Mouse (Mus musculus): ENCODE measurements at regions not wholly inside any gene's neighbourhood (a gene's known extent, or its start where the extent isn't known, plus 50 kb on each side); places are given as distances from the start of the nearest gene placed in this dataset. TPM values are rescaled to one million over a fixed set of nuclear protein-coding genes. Genes with fewer than 3 reads are reported as not detected.
A peak's percentile ranks its signal among the peaks of the same experiment; 100 is the strongest.

- ATAC-seq (ENCODE audit: low read depth) (no peak), DNase-seq (ENCODE audit: low spot score) (peak; percentile 22)
- Histone ChIP-seq H3K36me3 (ENCODE audit: control insufficient read depth, insufficient read depth, low read length) (no peaks in the 10 kb centered on the region), H3K4me2 (ENCODE audit: low read depth, low read length) (no peak overlapping the region), H3K4me3 (ENCODE audit: low read depth, low read length) (no peak overlapping the region), H3K27me3 (replicated peaks; ENCODE audit: control insufficient read depth, insufficient read depth, low read length) (no peaks in the 10 kb centered on the region), H3K4me1 (ENCODE audit: control insufficient read depth, insufficient read depth, low read length) (no peaks in the 10 kb centered on the region), H3K9ac (ENCODE audit: low read depth, low read length) (no peak overlapping the region), H3K9me3 (ENCODE audit: control insufficient read depth, low read length) (no peaks in the 10 kb centered on the region), H3K27ac (replicated peaks; ENCODE audit: low read depth, low read length) (no peak overlapping the region)
- WGBS: 27% methylated on average over 5 of the region's 5 CpGs
These were observed 625.8 kb upstream of the Gm597 start for GRCm38 (mm10) chr1:29405807-29406206.

- H3K27ac ChIP-seq (replicated peaks; ENCODE audit: low read depth, low read length): no peak overlapping the region
- DNase-seq (ENCODE audit: low spot score): no peak
These were observed 624.1 kb upstream of the Gm597 start for GRCm38 (mm10) chr1:29404139-29404538.

GRCm38 (mm10) chr1:29363783-29364182 lies 583.7 kb upstream of the Gm597 start:
- ATAC-seq (ENCODE audit: low read depth): no peak
- Histone ChIP-seq H3K27me3 (replicated peaks; ENCODE audit: control insufficient read depth, insufficient read depth, low read length) (no peaks in the 10 kb centered on the region), H3K9me3 (ENCODE audit: control insufficient read depth, low read length) (no peaks in the 10 kb centered on the region), H3K9ac (ENCODE audit: low read depth, low read length) (no peak overlapping the region), H3K4me2 (ENCODE audit: low read depth, low read length) (no peak overlapping the region), H3K27ac (replicated peaks; ENCODE audit: low read depth, low read length) (no peak overlapping the region), H3K4me1 (ENCODE audit: control insufficient read depth, insufficient read depth, low read length) (no peaks in the 10 kb centered on the region), H3K4me3 (ENCODE audit: low read depth, low read length) (no peak overlapping the region), H3K36me3 (ENCODE audit: control insufficient read depth, insufficient read depth, low read length) (no peaks in the 10 kb centered on the region)
- no peak for DNase-seq (ENCODE audit: low spot score)
- WGBS: 74% methylated on average over 1 of the region's 1 CpGs

More at GRCm38 (mm10) chr1:29404139-29404538, 624.1 kb upstream of the Gm597 start:
- no peaks in the 10 kb centered on the region for H3K27me3 ChIP-seq (replicated peaks; ENCODE audit: control insufficient read depth, insufficient read depth, low read length)
- no peaks in the 10 kb centered on the region for H3K9me3 ChIP-seq (ENCODE audit: control insufficient read depth, low read length)
- 82% methylated on average over 6 of the region's 6 CpGs for WGBS
- ATAC-seq (ENCODE audit: low read depth): no peak
- no peak overlapping the region for H3K4me3 ChIP-seq (ENCODE audit: low read depth, low read length)
- no peak overlapping the region for H3K9ac ChIP-seq (ENCODE audit: low read depth, low read length)
- H3K4me1 ChIP-seq (ENCODE audit: control insufficient read depth, insufficient read depth, low read length): no peaks in the 10 kb centered on the region
- no peaks in the 10 kb centered on the region for H3K36me3 ChIP-seq (ENCODE audit: control insufficient read depth, insufficient read depth, low read length)
- H3K4me2 ChIP-seq (ENCODE audit: low read depth, low read length): no peak overlapping the region

- Histone ChIP-seq H3K9me3 (ENCODE audit: control insufficient read depth, low read length) (no peaks in the 10 kb centered on the region), H3K36me3 (ENCODE audit: control insufficient read depth, insufficient read depth, low read length) (no peaks in the 10 kb centered on the region), H3K9ac (ENCODE audit: low read depth, low read length) (no peak overlapping the region), H3K27me3 (replicated peaks; ENCODE audit: control insufficient read depth, insufficient read depth, low read length) (no peaks in the 10 kb centered on the region), H3K4me1 (ENCODE audit: control insufficient read depth, insufficient read depth, low read length) (no peaks in the 10 kb centered on the region), H3K4me2 (ENCODE audit: low read depth, low read length) (no peak overlapping the region), H3K27ac (replicated peaks; ENCODE audit: low read depth, low read length) (no peak overlapping the region), H3K4me3 (ENCODE audit: low read depth, low read length) (no peak overlapping the region)
- ATAC-seq (ENCODE audit: low read depth) (no peak), DNase-seq (ENCODE audit: low spot score) (no peak)
- WGBS: 34% methylated on average over 2 of the region's 2 CpGs
These were observed 561.5 kb upstream of the Gm597 start for GRCm38 (mm10) chr1:29341587-29341986.

GRCm38 (mm10) chr1:29340945-29341344 lies 560.9 kb upstream of the Gm597 start:
- WGBS: 59% methylated on average over 3 of the region's 3 CpGs
- Histone ChIP-seq H3K36me3 (ENCODE audit: control insufficient read depth, insufficient read depth, low read length) (no peaks in the 10 kb centered on the region), H3K27me3 (replicated peaks; ENCODE audit: control insufficient read depth, insufficient read depth, low read length) (no peaks in the 10 kb centered on the region), H3K4me3 (ENCODE audit: low read depth, low read length) (no peak overlapping the region), H3K27ac (replicated peaks; ENCODE audit: low read depth, low read length) (no peak overlapping the region), H3K9ac (ENCODE audit: low read depth, low read length) (no peak overlapping the region), H3K4me2 (ENCODE audit: low read depth, low read length) (no peak overlapping the region), H3K4me1 (ENCODE audit: control insufficient read depth, insufficient read depth, low read length) (no peaks in the 10 kb centered on the region), H3K9me3 (ENCODE audit: control insufficient read depth, low read length) (no peaks in the 10 kb centered on the region)
- no peak for DNase-seq (ENCODE audit: low spot score)
- no peak for ATAC-seq (ENCODE audit: low read depth)

GRCm38 (mm10) chr1:29328930-29329329 lies 548.9 kb upstream of the Gm597 start:
- no peak overlapping the region for H3K4me3 ChIP-seq (ENCODE audit: low read depth, low read length)
- no peak overlapping the region for H3K9ac ChIP-seq (ENCODE audit: low read depth, low read length)
- H3K9me3 ChIP-seq (ENCODE audit: control insufficient read depth, low read length): no peaks in the 10 kb centered on the region
- H3K4me2 ChIP-seq (ENCODE audit: low read depth, low read length): no peak overlapping the region
- H3K27ac ChIP-seq (replicated peaks; ENCODE audit: low read depth, low read length): no peak overlapping the region
- DNase-seq (ENCODE audit: low spot score): no peak
- no peak for ATAC-seq (ENCODE audit: low read depth)
- no peaks in the 10 kb centered on the region for H3K36me3 ChIP-seq (ENCODE audit: control insufficient read depth, insufficient read depth, low read length)
- H3K27me3 ChIP-seq (replicated peaks; ENCODE audit: control insufficient read depth, insufficient read depth, low read length): no peaks in the 10 kb centered on the region
- no peaks in the 10 kb centered on the region for H3K4me1 ChIP-seq (ENCODE audit: control insufficient read depth, insufficient read depth, low read length)

Small RNA genes in the stretch of these regions (microRNA-seq; reads per million reads assigned to microRNA genes)
- gene Gm23785 (ENCODE audit: borderline number of aligned reads): not detected
